Mouse (Mus musculus): ENCODE results near the gene Erg. TPM values are rescaled to one million over a fixed set of nuclear protein-coding genes. Genes with fewer than 3 reads are reported as not detected.

The Erg gene
- total and polyA plus RNA-seq, 3 experiments = 0.11 to 0.81 (median 0.34) TPM

DNA sequence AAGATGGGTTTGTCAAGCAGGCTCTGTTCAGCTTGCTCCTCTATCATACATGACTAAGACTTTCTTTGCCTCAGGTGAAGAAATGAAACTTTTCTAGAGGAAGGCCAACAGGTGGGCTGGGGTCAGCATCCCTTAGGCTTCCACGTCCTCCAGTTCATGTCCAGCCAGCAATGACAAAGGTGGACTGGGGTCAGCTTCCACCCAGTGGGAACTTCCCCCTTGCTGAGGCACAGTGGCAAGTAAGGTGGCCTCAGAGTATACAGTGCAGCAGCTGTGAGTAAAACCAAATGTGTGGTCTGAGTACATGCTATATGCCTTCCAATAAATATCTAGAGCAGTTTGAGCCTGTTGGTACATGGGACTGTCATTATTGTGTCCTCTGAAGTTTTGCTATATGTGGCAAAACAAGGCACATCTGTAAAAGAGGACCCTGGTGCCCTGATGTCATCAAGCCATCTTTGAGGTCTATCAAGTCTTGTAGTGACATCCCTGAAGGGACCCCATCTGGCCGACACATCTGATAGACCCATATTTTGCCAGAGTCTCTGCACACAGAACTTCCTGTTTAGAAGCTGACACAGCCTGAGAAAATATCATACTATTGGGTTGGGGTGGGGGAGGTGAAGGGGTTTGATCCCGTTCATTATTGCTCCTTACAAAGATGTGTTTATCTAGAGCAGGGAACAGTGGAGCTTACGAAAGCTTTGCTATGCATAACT is 197.4 kb downstream of the Erg start:
- H3K36me3 ChIP-seq (replicated peaks in 1 of 2; ENCODE audit: control insufficient read depth in 1 of 2, insufficient read depth in 1 of 2, low read length in 1 of 2) = no peaks in the 10 kb centered on the region
- TF ChIP-seq NRF1 (IDR thresholded peaks at IDR 0.05; ENCODE audit: low read depth, low read length) (no peak), PAX5 (IDR thresholded peaks at IDR 0.05; ENCODE audit: low read length) (no peak), JUND (conservative IDR thresholded peaks at IDR 0.05; ENCODE audit: low read depth, low read length) (no peak), EP300 (IDR thresholded peaks at IDR 0.05; ENCODE audit: low read length) (no peak), TBP (conservative IDR thresholded peaks at IDR 0.05; ENCODE audit: low read depth, low read length) (no peak), ETS1 (conservative IDR thresholded peaks at IDR 0.05; ENCODE audit: low read depth, low read length) (no peak), ZC3H11A (IDR thresholded peaks at IDR 0.05; ENCODE audit: low read depth, low read length) (no peak), E2F4 (IDR thresholded peaks at IDR 0.05; ENCODE audit: insufficient replicate concordance, low read depth, low read length) (no peak), ELF1 (IDR thresholded peaks at IDR 0.05; ENCODE audit: low read depth, low read length) (no peak), RAD21 (IDR thresholded peaks at IDR 0.05; ENCODE audit: low read depth, low read length) (no peak), MYC (IDR thresholded peaks at IDR 0.05; ENCODE audit: low read depth, low read length) (no peak), POLR2AphosphoS2 (IDR thresholded peaks at IDR 0.05; ENCODE audit: low read depth, low read length) (no peak), KAT2A (IDR thresholded peaks at IDR 0.05; ENCODE audit: insufficient replicate concordance, low read length) (no peak), ZKSCAN1 (IDR thresholded peaks at IDR 0.05; ENCODE audit: borderline replicate concordance, low read depth, low read length) (no peak), CHD2 (IDR thresholded peaks at IDR 0.05; ENCODE audit: low read length) (no peak)
- H3K27ac ChIP-seq (ENCODE audit: insufficient read depth, low read depth) = no peak overlapping the region
- H3K4me1 ChIP-seq (ENCODE audit: control insufficient read depth in 1 of 2, insufficient read depth in 2 of 2) = peaks cover 9 to 38% of the 10 kb centered on the region in 2 experiments
- in situ Hi-C loops (cut with MboI; ENCODE audit: low pct_ligation_motif_present, low pct_unique_long_range_greater_than_20kb, low sequenced_read_pairs) = no loop called here
- no peak overlapping the region for H3K4me2 ChIP-seq (ENCODE audit: insufficient read depth, low read depth, poor library complexity, severe bottlenecking)
- H3K27me3 ChIP-seq (replicated peaks) = no peaks in the 10 kb centered on the region
- DNase-seq (ENCODE audit: extremely low read depth) = no peak
- no peaks in the 10 kb centered on the region for H3K79me2 ChIP-seq (replicated peaks; ENCODE audit: control insufficient read depth, extremely low read depth, insufficient read depth, poor library complexity, severe bottlenecking)
- dilution Hi-C loops (cut with MboI; ENCODE audit: extremely low pct_ligation_motif_present, extremely low pct_unique_long_range_greater_than_20kb, low sequenced_read_pairs) = no loop called here
- no peak overlapping the region for H3K4me3 ChIP-seq (replicated peaks in 1 of 3; ENCODE audit: low read depth in 2 of 3, low read length in 2 of 3, poor library complexity in 1 of 3)
- H3K9ac ChIP-seq (ENCODE audit: insufficient read depth, low read depth) = no peak overlapping the region
- H3K9me3 ChIP-seq (replicated peaks; ENCODE audit: low read length) = peaks cover 5% of the 10 kb centered on the region

DNA sequence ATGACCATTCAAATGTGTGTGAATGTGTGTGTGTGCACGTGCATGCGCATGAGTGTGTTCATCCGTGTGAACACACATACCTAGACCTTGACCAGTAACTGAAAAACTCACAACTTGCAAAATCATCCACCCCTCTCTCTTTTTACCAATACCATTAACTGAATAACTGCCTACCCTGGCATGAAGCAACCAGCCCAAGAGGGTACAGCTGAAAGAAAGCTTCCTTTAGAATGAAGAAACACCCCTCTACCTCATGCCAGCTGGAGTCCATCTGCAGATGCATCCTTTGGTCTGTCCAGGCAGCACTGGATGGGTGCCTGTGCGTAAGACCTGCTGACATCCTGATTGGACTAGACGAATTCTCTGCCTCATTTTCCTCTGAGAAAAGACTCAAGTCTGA is 198.1 kb downstream of the Erg start:
- Histone ChIP-seq H3K27ac (ENCODE audit: insufficient read depth, low read depth) (no peak overlapping the region), H3K4me3 (replicated peaks in 1 of 3; ENCODE audit: low read depth in 2 of 3, low read length in 2 of 3, poor library complexity in 1 of 3) (no peak overlapping the region), H3K4me2 (ENCODE audit: insufficient read depth, low read depth, poor library complexity, severe bottlenecking) (no peak overlapping the region), H3K9me3 (replicated peaks; ENCODE audit: low read length) (peaks cover 5% of the 10 kb centered on the region), H3K4me1 (ENCODE audit: control insufficient read depth in 1 of 2, insufficient read depth in 2 of 2) (peaks cover 9 to 38% of the 10 kb centered on the region in 2 experiments), H3K9ac (ENCODE audit: insufficient read depth, low read depth) (no peak overlapping the region), H3K79me2 (replicated peaks; ENCODE audit: control insufficient read depth, extremely low read depth, insufficient read depth, poor library complexity, severe bottlenecking) (no peaks in the 10 kb centered on the region), H3K36me3 (replicated peaks in 1 of 2; ENCODE audit: control insufficient read depth in 1 of 2, insufficient read depth in 1 of 2, low read length in 1 of 2) (no peaks in the 10 kb centered on the region), H3K27me3 (replicated peaks) (no peaks in the 10 kb centered on the region)
- no peak for DNase-seq (ENCODE audit: extremely low read depth)
- dilution Hi-C loops (cut with MboI; ENCODE audit: extremely low pct_ligation_motif_present, extremely low pct_unique_long_range_greater_than_20kb, low sequenced_read_pairs) = no loop called here
- no peak for TF ChIP-seq SIN3A (IDR thresholded peaks at IDR 0.05; ENCODE audit: low read length)
- TF ChIP-seq SMC3 (IDR thresholded peaks at IDR 0.05; ENCODE audit: low read depth, low read length) = no peak
- no peak for TF ChIP-seq JUN (IDR thresholded peaks at IDR 0.05; ENCODE audit: insufficient read depth, low read depth, low read length)
- no peak for TF ChIP-seq UBTF (IDR thresholded peaks at IDR 0.05; ENCODE audit: low read depth, low read length)
- TF ChIP-seq TBP (conservative IDR thresholded peaks at IDR 0.05; ENCODE audit: low read depth, low read length) = no peak
- TF ChIP-seq ZC3H11A (IDR thresholded peaks at IDR 0.05; ENCODE audit: low read depth, low read length) = no peak
- no peak for TF ChIP-seq USF1 (IDR thresholded peaks at IDR 0.05; ENCODE audit: low read depth, low read length)
- no peak for TF ChIP-seq ZNF384 (IDR thresholded peaks at IDR 0.05; ENCODE audit: low read depth, low read length)
- TF ChIP-seq GABPA (IDR thresholded peaks at IDR 0.05; ENCODE audit: insufficient replicate concordance, low read depth, low read length) = no peak
- TF ChIP-seq TCF12 (IDR thresholded peaks at IDR 0.05; ENCODE audit: low read depth, low read length) = no peak
- no peak for TF ChIP-seq MXI1 (IDR thresholded peaks at IDR 0.05; ENCODE audit: low read depth, low read length)
- no peak for TF ChIP-seq E2F4 (IDR thresholded peaks at IDR 0.05; ENCODE audit: insufficient replicate concordance, low read depth, low read length)
- TF ChIP-seq NELFE (IDR thresholded peaks at IDR 0.05; ENCODE audit: low read depth, low read length) = no peak
- TF ChIP-seq CHD2 (IDR thresholded peaks at IDR 0.05; ENCODE audit: low read length) = no peak
- TF ChIP-seq MAX (IDR thresholded peaks at IDR 0.05; ENCODE audit: low read length) = no peak
- no peak for TF ChIP-seq NRF1 (IDR thresholded peaks at IDR 0.05; ENCODE audit: low read depth, low read length)
- in situ Hi-C loops (cut with MboI; ENCODE audit: low pct_ligation_motif_present, low pct_unique_long_range_greater_than_20kb, low sequenced_read_pairs) = no loop called here
